Mouse (Mus musculus) frontal cortex, postnatal 25 days (tissue): ENCODE data around the gene Fam20c.

Experiments used
- DNase-seq, 2 experiments: peaks; one replicate each; pipeline ENCODE4 v3.0.0; 2022; ENCODE audit warnings: low spot score in 2 of 2

Fam20c gene

DNA sequence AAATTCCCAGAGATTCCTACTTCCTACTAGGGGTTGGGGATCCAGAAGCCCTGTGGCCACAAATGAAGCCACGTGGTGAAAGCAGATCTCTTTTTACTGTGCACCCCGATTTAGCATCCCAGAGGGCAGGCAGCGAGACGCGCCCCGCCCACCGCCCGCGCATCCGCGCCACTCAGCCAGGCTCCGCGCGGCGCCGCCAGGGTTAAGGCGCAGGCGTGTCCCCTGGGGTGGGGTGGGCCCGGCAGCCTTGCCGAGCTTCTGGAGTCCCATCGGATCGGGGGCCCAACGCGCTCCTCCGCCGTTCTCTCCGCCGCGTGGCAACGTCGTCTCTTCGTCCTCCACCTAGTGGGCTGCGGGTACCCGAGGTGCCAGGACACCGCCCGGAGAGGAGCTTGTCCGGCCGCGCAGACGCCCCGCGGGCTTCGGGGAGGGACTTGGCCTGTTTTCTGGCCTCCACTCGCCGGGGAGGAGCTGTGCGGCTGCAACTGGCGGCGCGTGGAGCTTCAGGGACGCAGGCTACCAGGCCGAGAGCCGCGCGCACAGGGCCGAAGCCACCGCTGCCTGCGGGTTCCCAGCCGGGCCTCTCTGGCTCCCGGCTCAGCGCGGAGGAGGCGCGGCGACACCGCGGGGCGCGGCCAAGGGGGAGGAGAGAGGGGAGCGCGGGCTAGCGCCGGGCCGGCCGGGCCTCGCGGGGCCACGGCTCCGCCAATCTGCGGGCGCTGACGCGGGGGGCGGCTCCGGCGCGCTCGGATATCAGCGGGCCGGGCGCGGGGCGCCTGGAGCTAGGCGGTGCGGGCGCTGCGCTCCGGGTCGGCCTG, at the start of gene Fam20c:
TSS of gene Fam20c (plus strand) at position 212 of the 818 bp plus-strand sequence.
- DNase-seq = peak; percentile 57 to 64

- DNase-seq = no peak
Observed at GRCm38 (mm10) chr5:138707367-138707766, 46.9 kb upstream of the Fam20c start.

- DNase-seq = no peak
Observed at GRCm38 (mm10) chr5:138708591-138708990, 45.7 kb upstream of the Fam20c start.

GRCm38 (mm10) chr5:138715561-138716095, 38.7 kb upstream of the Fam20c start:
- DNase-seq = no peak

DNA sequence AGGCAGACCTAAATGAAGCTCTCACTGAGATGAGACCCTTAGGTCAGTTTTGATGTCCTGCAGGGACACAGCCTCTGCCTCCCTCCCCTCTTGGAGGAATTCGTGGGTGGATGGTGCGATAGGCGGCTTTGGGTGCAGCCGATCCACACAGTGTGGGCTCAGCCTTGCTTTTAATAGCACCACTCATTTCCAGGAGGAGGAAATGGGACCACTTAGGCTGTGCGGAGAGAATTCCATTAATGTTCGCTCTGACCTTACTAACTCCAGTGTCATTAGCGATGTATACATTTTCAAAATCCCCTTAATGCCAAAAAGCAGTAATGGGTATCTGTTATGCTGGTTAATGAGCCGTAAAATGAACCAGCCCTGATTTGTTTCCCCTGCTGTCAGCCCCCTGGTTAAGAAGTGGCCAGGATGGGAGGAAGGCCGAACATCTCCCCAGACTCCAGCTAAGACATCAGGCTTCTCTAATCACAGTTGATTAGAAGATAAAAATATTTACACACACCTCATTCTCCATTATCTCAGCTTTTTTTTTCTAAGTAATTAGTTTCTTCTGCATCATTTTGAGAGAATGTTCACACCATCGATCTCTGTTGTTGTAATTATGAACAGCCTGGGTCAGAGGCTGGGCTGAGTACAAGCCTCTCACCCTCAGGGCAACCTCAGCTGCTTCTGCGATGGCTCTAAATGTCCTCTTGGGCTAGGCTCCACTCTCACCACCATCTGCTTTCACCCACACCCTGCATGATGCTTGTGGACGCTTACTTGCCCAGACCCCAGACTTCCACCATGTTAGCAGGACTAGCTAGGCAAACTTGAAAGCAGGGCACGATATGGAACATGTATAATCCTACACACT, 33.8 kb upstream of the Fam20c start:
- no peak for DNase-seq

- DNase-seq = no peak
Observed at GRCm38 (mm10) chr5:138724417-138724816, 29.9 kb upstream of the Fam20c start.

GRCm38 (mm10) chr5:138725151-138725550, 29.2 kb upstream of the Fam20c start:
- DNase-seq = no peak

DNA sequence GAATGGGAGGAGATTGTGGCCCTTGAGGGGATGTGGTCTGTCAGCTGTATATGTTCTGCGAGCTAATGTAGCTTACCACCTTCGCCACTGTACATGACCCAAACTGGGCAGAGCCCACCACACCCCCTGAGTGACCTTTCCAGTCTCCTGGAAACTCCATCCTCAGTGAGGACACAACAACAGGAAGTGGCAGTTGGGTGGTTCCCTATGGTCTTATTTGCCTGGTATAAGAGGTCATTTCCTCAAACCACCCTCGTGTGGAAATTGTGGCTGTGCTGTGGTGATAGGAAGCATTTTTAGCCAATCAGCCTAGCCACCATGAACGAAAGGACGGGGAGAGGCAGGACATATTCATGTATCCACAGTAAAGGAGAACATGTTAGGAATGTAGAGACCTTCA, 23.5 kb upstream of the Fam20c start:
- DNase-seq = no peak

DNA sequence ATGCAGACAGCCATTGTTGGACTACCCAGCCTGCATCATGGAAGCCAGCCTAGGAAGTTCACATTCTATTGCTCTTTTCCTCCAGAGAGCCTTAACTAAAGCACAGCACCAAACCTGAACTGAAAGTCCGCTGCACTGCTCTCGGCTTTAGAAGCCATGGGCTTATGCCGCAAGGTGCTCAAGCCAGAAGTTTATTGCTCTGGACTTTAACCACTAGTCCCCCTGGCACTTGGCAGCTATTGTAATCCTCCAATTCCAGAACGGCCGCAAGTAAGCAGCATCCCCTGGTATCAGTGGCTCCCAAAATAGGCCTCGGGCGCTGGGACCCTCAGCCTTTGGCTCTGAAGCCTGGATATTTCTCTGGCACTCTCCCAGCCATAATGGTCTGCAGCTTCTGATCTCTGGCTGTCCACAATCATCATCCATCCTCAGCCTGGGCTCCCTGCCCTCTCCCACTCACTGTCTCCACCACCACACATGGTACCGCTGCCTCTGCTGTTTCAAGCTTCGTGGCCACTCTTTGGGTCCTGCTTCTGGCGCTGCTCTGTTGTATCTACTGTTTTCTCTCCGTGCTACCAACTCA, 20.9 kb upstream of the Fam20c start:
- no peak for DNase-seq

- no peak for DNase-seq
Observed at GRCm38 (mm10) chr5:138734018-138734417, 20.3 kb upstream of the Fam20c start.

DNA sequence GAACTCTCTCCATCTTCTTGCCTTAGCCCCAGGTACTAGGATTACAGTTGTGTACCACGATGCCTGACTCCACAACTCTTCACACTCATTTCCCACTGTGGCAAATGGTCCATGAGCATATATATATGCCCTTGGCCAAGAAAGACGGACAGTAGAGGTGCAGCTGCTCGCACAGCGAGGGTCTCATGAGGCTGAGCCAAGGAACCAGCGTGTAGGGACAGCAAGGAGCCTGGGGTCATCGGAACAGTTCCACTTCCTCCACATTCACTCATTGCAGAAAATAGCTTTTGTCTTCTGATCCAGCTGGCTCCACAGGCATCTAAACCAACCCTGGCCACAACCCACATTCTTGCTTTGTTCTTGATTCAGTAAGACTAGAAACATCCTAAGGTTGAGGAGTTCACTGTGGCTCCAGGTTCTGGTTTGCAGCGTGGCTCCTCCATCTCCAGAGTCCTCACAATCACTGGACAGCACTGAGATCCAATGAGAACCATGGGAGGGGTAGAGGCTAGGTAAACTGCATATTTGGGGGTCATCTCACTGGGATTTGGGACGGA, 19.0 kb upstream of the Fam20c start:
- DNase-seq = no peak

GRCm38 (mm10) chr5:138740150-138740549, 14.2 kb upstream of the Fam20c start:
- DNase-seq = no peak

GRCm38 (mm10) chr5:138741516-138741915, 12.8 kb upstream of the Fam20c start:
- DNase-seq = no peak

DNA sequence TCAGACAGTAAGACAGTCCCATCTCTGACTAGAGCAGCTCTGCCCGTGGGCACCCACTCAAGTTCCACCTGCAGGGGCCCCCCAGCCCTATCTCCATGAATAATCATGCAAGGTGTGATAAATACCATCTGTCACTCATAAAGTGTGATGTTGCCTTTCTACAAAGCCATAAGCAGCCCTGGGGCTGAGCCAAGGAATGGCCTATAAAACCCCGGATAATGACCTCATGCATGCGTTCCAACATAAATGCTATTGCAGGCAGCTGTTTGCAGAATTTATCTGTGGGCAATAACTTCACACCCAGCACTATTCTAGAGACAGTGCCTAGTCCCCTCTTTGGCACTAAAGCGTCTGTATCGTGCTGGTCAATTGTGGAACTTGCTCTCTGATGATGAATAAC, 12.0 kb upstream of the Fam20c start:
- DNase-seq = no peak

GRCm38 (mm10) chr5:138743631-138744030, 10.7 kb upstream of the Fam20c start:
- no peak for DNase-seq

GRCm38 (mm10) chr5:138745378-138746099, 8.8 kb upstream of the Fam20c start:
- DNase-seq = no peak

- no peak for DNase-seq
Observed at GRCm38 (mm10) chr5:138753269-138753668, 1.0 kb upstream of the Fam20c start.

GRCm38 (mm10) chr5:138753946-138754302, 390 bp upstream of the Fam20c start:
- no peak for DNase-seq

- no peak for DNase-seq
Observed at GRCm38 (mm10) chr5:138755121-138755452, 773 bp downstream of the Fam20c start.

- DNase-seq = peak; percentile 14 to 19
Observed at GRCm38 (mm10) chr5:138755453-138756301, 1.4 kb downstream of the Fam20c start.
